Mouse (Mus musculus): ENCODE measurements around the gene Ntmt1. TPM values are rescaled to one million over a fixed set of nuclear protein-coding genes. Genes with fewer than 3 reads are reported as not detected.

Gene Ntmt1
- polyA plus RNA-seq, 1 experiment from 2014 or later, result 107 TPM

DNA sequence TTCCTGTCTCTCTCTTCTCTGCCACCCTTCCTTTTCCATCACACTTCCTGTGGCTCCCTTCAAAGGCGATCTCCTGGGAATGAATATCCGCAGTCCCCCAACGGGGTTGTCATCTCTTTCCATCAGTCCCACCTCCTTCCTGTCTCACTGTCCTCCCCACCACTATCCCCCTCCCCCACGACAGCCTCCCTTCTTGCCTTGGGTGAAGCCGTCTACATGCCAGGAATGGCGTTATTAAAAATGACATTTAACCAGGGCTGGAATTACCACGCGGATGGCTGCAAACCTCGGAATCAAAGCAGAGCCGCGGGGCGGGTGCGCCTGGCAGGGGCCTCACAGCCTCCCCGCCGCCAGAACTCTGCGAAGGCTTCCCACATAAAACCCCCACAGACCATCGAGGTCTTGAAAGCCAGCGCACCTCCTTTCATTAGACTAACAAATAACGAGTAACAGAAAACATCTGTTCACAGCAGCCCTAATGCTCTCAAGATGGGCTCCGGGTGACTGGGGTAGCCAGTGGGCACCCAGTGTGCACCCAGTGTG, 45.2 kb downstream of the Ntmt1 start:
- 28% methylated on average over 20 of the region's 20 CpGs for WGBS
- no peaks in the 10 kb centered on the region for H3K9me3 ChIP-seq (replicated peaks)
- ATAC-seq (ENCODE audit: low FRiP score), result no peak
- no peak overlapping the region for H3K4me2 ChIP-seq
- H3K36me3 ChIP-seq, result no peaks in the 10 kb centered on the region
- H3K4me3 ChIP-seq (replicated peaks), result no peak overlapping the region
- no peak overlapping the region for H3K27ac ChIP-seq (replicated peaks)
- H3K4me1 ChIP-seq, result peaks cover 15% of the 10 kb centered on the region
- H3K27me3 ChIP-seq (replicated peaks), result peaks cover 2% of the 10 kb centered on the region; the same call in 1 of the 2 replicates
- H3K9ac ChIP-seq (replicated peaks), result no peak overlapping the region

DNA sequence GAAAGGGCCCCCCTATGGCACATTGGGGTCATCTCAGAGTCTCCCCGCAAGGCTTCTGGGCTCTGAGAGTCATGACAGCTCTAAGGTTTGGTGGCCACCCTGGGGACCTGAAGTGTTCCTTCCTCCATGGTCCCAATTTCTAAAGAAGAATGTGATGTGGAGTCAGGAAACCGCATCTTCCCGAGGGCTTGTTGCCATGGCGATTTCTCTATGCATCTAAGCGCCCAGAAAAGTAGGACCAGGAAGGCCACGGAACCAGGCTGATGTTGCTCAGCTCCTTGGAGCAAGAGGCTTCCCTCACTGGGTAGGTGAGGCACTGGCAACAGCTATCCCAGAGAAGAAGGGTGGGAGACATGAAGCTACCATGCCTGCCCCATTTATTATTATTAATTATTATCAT, 49.5 kb downstream of the Ntmt1 start:
- Histone ChIP-seq H3K9me3 (replicated peaks) (no peaks in the 10 kb centered on the region), H3K36me3 (no peaks in the 10 kb centered on the region), H3K27ac (replicated peaks) (no peak overlapping the region), H3K4me2 (no peak overlapping the region), H3K4me3 (replicated peaks) (no peak overlapping the region), H3K4me1 (peaks cover 12% of the 10 kb centered on the region), H3K27me3 (replicated peaks) (no peaks in the 10 kb centered on the region; the same call in 1 of the 2 replicates), H3K9ac (replicated peaks) (no peak overlapping the region)
- 56% methylated on average over 6 of the region's 6 CpGs for WGBS
- no peak for ATAC-seq (ENCODE audit: low FRiP score)

DNA sequence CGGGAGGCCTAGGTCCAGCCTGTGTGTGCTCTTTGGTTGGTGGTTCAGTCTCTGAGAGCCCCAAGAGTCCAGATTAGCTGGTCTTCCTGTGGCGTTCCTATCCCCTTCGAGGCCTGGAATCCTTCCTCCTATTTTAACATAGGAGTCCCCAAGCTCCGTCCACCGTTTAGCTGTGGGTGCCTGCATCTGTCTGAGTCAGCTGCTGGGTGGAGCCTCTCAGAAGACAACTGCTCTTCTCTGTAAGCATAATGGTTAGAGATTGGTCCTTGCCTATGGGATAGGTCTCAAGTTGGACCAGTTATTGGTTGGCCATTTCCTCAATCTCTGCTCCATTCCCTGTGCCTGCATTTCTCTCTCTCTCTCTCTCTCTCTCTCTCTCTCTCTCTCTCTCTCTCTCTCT, 52.2 kb downstream of the Ntmt1 start:
- Histone ChIP-seq H3K27me3 (replicated peaks) (peaks cover 13% of the 10 kb centered on the region), H3K36me3 (no peaks in the 10 kb centered on the region), H3K27ac (replicated peaks) (no peak overlapping the region), H3K4me2 (no peak overlapping the region), H3K9ac (replicated peaks) (no peak overlapping the region), H3K9me3 (replicated peaks) (no peaks in the 10 kb centered on the region), H3K4me3 (replicated peaks) (no peak overlapping the region), H3K4me1 (peaks cover 6% of the 10 kb centered on the region; the same call in 1 of the 2 replicates)
- 82% methylated on average over 5 of the region's 5 CpGs for WGBS
- ATAC-seq (ENCODE audit: low FRiP score), result no peak

DNA sequence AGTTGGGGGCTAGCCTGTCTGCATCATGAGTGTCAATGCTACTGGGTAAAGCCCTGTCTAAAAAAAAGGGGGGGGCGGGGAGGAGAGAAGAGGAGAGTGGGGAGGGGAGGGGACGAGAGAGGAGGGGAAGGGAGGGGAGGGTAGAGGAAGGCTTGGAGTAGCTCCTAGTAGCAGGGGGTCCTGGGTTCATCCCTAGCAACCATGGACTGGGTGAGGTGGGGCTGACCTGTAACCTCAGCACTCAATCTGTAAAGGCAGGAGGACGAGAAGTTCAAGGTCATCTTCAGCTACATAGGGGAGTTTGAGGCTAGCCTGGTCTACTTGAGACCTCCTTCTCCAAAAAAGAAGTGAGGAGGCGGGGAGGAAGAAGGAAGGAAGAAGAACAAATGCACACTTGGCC, 54.5 kb downstream of the Ntmt1 start:
- WGBS, result 80% methylated on average over 4 of the region's 4 CpGs
- Histone ChIP-seq H3K36me3 (no peaks in the 10 kb centered on the region), H3K27me3 (replicated peaks) (peaks cover 33% of the 10 kb centered on the region), H3K9me3 (replicated peaks) (no peaks in the 10 kb centered on the region), H3K4me2 (no peak overlapping the region), H3K27ac (replicated peaks) (no peak overlapping the region), H3K4me1 (peaks cover 11% of the 10 kb centered on the region; the same call in 1 of the 2 replicates), H3K9ac (replicated peaks) (no peak overlapping the region), H3K4me3 (replicated peaks) (no peak overlapping the region)
- no peak for ATAC-seq (ENCODE audit: low FRiP score)

DNA sequence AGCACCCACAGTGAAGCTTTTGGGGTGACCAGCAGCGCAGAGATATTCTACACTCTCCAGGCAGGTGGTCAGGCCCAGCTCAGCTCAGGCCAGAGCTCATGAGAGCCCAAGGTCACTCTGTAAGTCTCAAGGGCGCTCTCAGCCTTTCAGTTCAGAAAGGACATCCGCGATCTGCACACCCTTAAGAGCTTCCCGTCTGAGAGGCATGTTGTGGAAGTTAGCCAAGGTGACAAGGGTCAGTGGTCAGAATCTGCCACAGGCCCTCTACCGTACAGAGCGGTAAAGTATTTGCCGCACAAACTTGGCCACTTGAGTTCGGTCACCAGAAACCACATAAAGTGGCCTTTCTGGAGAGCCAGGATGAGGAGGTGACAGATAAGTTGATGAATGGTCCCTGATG, 55.9 kb downstream of the Ntmt1 start:
- Histone ChIP-seq H3K4me1 (peaks cover 11% of the 10 kb centered on the region; the same call in 1 of the 2 replicates), H3K9ac (replicated peaks) (no peak overlapping the region), H3K4me3 (replicated peaks) (no peak overlapping the region), H3K36me3 (no peaks in the 10 kb centered on the region), H3K27ac (replicated peaks) (no peak overlapping the region), H3K27me3 (replicated peaks) (peaks cover 33% of the 10 kb centered on the region), H3K9me3 (replicated peaks) (no peaks in the 10 kb centered on the region), H3K4me2 (no peak overlapping the region)
- WGBS, result 89% methylated on average over 9 of the region's 9 CpGs
- no peak for ATAC-seq (ENCODE audit: low FRiP score)

DNA sequence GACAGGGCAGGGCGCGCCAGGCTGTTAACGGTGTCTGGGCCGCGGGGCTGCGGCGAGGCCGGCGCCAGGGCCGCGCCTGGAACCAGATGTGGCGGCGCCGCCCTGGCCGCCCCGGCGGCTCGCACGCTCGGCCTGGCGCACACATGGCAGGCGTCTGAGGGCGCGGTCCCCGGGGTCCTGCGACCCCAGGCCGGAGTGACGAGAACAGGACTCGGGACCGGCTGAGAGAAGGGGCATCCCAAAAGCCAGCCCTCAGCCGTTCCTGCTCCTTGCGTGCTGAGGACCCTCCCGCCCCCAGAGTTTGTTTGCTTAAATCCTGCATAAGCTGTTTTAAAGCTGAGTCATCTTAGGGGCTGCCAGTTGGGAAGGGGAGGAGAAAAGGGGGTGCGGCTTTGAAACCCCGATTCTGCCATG, 57.3 kb downstream of the Ntmt1 start:
- Histone ChIP-seq H3K9me3 (replicated peaks) (no peaks in the 10 kb centered on the region), H3K4me2 (peak overlapping the region; percentile 58), H3K4me3 (replicated peaks) (peak overlapping the region; percentile 31), H3K27me3 (replicated peaks) (peaks cover 33% of the 10 kb centered on the region), H3K36me3 (no peaks in the 10 kb centered on the region), H3K4me1 (peaks cover 11% of the 10 kb centered on the region; the same call in 1 of the 2 replicates), H3K9ac (replicated peaks) (0 out of 2 replicates have a peak overlapping the region, but pooled peaks have one; percentile 11), H3K27ac (replicated peaks) (no peak overlapping the region)
- 2% methylated on average over 35 of the region's 35 CpGs for WGBS
- ATAC-seq (ENCODE audit: low FRiP score), result no peak

DNA sequence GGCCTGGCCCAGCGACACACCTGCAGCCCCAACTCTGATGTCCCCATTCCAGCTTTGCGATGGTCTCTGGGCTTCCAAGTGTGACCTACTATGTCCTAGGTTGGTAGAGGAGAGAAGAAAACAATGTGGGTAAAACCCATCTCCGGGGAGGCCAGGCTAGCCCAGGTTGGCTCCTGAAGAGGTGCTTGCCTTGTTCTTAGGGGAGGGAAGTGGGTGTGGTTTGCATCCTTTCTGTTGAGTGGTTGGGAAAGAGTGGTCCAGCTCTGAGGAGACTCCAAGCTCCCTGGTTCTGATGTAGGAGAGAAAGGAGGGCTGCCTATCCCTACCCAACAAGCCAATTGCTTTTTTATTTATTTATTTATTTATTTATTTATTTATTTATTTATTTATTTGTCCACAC, 57.8 kb downstream of the Ntmt1 start:
- H3K4me2 ChIP-seq, result peak overlapping the region; percentile 58; the same call in 1 of the 2 replicates
- H3K4me3 ChIP-seq (replicated peaks), result peak overlapping the region; percentile 31; the same call in 1 of the 2 replicates
- H3K9ac ChIP-seq (replicated peaks), result no peak overlapping the region
- WGBS, result 50% methylated on average over 3 of the region's 3 CpGs
- H3K36me3 ChIP-seq, result no peaks in the 10 kb centered on the region
- no peak overlapping the region for H3K27ac ChIP-seq (replicated peaks)
- peaks cover 33% of the 10 kb centered on the region for H3K27me3 ChIP-seq (replicated peaks)
- ATAC-seq (ENCODE audit: low FRiP score), result no peak
- H3K4me1 ChIP-seq, result peaks cover 11% of the 10 kb centered on the region; the same call in 1 of the 2 replicates
- H3K9me3 ChIP-seq (replicated peaks), result no peaks in the 10 kb centered on the region

DNA sequence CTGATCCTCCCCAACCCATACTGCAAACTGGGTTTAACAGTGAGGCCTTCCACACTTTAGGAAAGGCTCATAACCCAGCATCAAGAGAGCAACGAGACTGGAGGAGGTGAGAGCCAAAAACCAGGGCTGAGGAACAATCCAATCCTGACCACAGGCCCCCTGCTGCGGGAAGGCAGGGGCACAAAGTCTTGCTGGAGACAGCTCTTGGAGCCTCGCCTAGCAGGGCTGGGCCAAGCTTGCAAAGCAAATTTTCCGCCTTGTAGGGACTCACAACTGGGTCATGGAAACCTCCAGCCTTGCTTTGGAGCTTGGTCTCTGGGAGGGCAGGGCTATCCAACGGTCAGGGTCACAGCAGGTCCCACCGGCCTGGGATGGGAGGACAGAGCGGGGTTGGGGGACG, 63.2 kb downstream of the Ntmt1 start:
- Histone ChIP-seq H3K27ac (replicated peaks) (no peak overlapping the region), H3K4me2 (no peak overlapping the region), H3K9me3 (replicated peaks) (no peaks in the 10 kb centered on the region), H3K9ac (replicated peaks) (no peak overlapping the region), H3K4me3 (replicated peaks) (no peak overlapping the region), H3K36me3 (no peaks in the 10 kb centered on the region), H3K4me1 (no peaks in the 10 kb centered on the region), H3K27me3 (replicated peaks) (0 out of 2 replicates have a peak, but pooled peaks cover 10% of the 10 kb centered on the region)
- ATAC-seq (ENCODE audit: low FRiP score), result no peak
- WGBS, result 72% methylated on average over 8 of the region's 8 CpGs

Other genes with a start within 250 kb of the Ntmt1 start
- gene Cstad, start 212.8 kb upstream of the Ntmt1 start, polyA plus RNA-seq (2015; fragmentation: Nextera tagmentation; extraction: Ambion mirVana), result 0.31 and 0.83 TPM in 2 replicates
- 1.5 and 2.2 TPM in 2 replicates for gene 1700001O22Rik, start 4.2 kb upstream of the Ntmt1 start, polyA plus RNA-seq (2015; fragmentation: Nextera tagmentation; extraction: Ambion mirVana)
- 40.7 and 44.0 TPM in 2 replicates for gene Asb6, start 22.5 kb downstream of the Ntmt1 start, polyA plus RNA-seq (2015; fragmentation: Nextera tagmentation; extraction: Ambion mirVana)
- gene Prrx2, start 27.1 kb downstream of the Ntmt1 start, polyA plus RNA-seq (2015; fragmentation: Nextera tagmentation; extraction: Ambion mirVana), result 1.8 and 2.7 TPM in 2 replicates
- gene Ptges, start 122.0 kb downstream of the Ntmt1 start, polyA plus RNA-seq (2015; fragmentation: Nextera tagmentation; extraction: Ambion mirVana), result 3.6 and 4.0 TPM in 2 replicates
- 17.3 and 20.2 TPM in 2 replicates for gene Tor1b, start 145.1 kb downstream of the Ntmt1 start, polyA plus RNA-seq (2015; fragmentation: Nextera tagmentation; extraction: Ambion mirVana)
- gene Tor1a, start 160.1 kb downstream of the Ntmt1 start, polyA plus RNA-seq (2015; fragmentation: Nextera tagmentation; extraction: Ambion mirVana), result 89.5 and 93.2 TPM in 2 replicates
- gene BC005624, start 174.4 kb downstream of the Ntmt1 start, polyA plus RNA-seq (2015; fragmentation: Nextera tagmentation; extraction: Ambion mirVana), result 86.5 and 93.2 TPM in 2 replicates
- gene Usp20, start 174.5 kb downstream of the Ntmt1 start, polyA plus RNA-seq (2015; fragmentation: Nextera tagmentation; extraction: Ambion mirVana), result 44.3 and 49.7 TPM in 2 replicates